Mouse (Mus musculus): ENCODE results near the gene Rc3h2. TPM values are rescaled to one million over a fixed set of nuclear protein-coding genes. Genes with fewer than 3 reads are reported as not detected.

Rc3h2 gene
- total and polyA plus RNA-seq, 2 experiments from 2014 or later, result 6.0 to 24.7 TPM

DNA sequence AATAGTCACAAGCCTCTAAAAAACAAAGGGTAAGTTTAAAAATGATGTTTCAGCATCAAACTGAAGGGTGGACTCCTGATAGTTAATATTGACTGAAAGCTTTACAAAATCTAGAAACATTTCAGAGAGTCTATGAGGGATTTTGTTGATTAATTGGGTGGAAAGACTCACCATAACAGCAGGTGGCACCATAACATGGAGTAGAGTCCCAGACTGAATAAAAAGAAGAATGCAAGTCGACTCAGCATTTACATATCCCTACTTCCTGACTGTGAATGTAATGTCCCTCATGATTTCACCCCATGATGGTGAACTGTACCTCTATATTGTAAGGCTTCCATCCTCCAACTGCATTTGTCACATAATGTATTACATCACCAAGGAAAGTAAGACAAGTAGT lies 27.2 kb downstream of the Rc3h2 start:
- no peak overlapping the region for H3K4me3 ChIP-seq (ENCODE audit: low read depth, low read length)
- peaks cover 36% of the 10 kb centered on the region for H3K36me3 ChIP-seq (replicated peaks; ENCODE audit: control insufficient read depth, insufficient read depth, low read length)
- WGBS, result 30% methylated on average over 1 of the region's 1 CpGs
- DNase-seq (ENCODE audit: low spot score) (no peak), ATAC-seq (ENCODE audit: insufficient read depth, low read depth) (no peak)
- no peak overlapping the region for H3K4me2 ChIP-seq (ENCODE audit: low read depth, low read length)
- H3K4me1 ChIP-seq (ENCODE audit: control insufficient read depth, insufficient read depth), result no peaks in the 10 kb centered on the region
- no peaks in the 10 kb centered on the region for H3K9me3 ChIP-seq (replicated peaks; ENCODE audit: control insufficient read depth, low read length)
- H3K27me3 ChIP-seq (ENCODE audit: control insufficient read depth, insufficient read depth, low read length), result no peaks in the 10 kb centered on the region
- no peak overlapping the region for H3K9ac ChIP-seq (replicated peaks; ENCODE audit: low read depth, low read length)
- TF ChIP-seq EP300 (IDR thresholded peaks at IDR 0.05; ENCODE audit: low read depth) (no peak), CTCF (IDR thresholded peaks at IDR 0.05; ENCODE audit: low read depth) (peak; percentile 31)
- H3K27ac ChIP-seq (ENCODE audit: low read depth), result no peak overlapping the region

DNA sequence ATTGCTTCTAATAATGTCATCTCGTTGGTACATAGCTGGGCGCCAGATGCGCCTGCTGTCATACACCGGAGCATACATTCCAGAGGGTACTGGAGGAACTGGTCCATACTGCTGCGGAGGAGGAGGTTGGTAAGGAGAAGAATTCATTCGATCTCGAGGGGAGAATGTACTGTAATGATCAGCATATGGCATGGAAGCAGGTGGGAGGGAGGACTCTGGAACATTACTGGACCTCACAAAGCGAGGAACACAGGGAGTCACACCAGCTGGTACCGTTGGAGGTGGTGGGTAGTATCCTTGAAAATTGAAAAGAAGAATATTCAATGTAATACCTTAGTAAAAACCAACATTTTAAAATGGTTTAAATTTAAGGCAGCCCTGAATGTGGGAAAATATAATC lies 39.8 kb downstream of the Rc3h2 start:
- TF ChIP-seq EP300 (IDR thresholded peaks at IDR 0.05; ENCODE audit: low read depth), result no peak
- ATAC-seq (ENCODE audit: insufficient read depth, low read depth) (no peak), DNase-seq (ENCODE audit: low spot score) (no peak)
- WGBS, result 93% methylated on average over 9 of the region's 9 CpGs
- Histone ChIP-seq H3K27me3 (ENCODE audit: control insufficient read depth, insufficient read depth, low read length) (no peaks in the 10 kb centered on the region), H3K4me2 (ENCODE audit: low read depth, low read length) (no peak overlapping the region), H3K9ac (replicated peaks; ENCODE audit: low read depth, low read length) (no peak overlapping the region), H3K4me3 (ENCODE audit: low read depth, low read length) (no peak overlapping the region), H3K4me1 (ENCODE audit: control insufficient read depth, insufficient read depth) (no peaks in the 10 kb centered on the region), H3K36me3 (replicated peaks; ENCODE audit: control insufficient read depth, insufficient read depth, low read length) (peaks cover 52% of the 10 kb centered on the region), H3K9me3 (replicated peaks; ENCODE audit: control insufficient read depth, low read length) (no peaks in the 10 kb centered on the region), H3K27ac (ENCODE audit: low read depth) (no peak overlapping the region)

DNA sequence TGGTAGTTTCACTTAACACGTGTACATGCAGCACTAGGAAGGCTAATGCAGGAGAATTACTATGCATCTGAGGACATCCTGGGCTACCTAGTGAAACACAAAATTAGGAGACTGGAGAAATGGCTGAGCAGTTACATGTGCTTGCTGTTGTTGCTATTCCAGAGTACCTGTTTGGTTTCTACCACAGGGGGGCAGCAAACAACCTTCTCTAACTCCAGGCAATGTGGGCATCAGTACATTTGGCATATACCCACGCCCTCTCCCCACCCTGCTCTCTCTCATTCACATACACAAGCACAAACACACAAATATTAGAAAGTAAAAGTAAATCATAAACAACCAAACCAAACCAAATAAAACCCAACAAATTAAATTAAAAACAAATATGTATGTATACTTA lies 42.5 kb downstream of the Rc3h2 start:
- WGBS, result 57% methylated on average over 2 of the region's 2 CpGs
- Histone ChIP-seq H3K36me3 (replicated peaks; ENCODE audit: control insufficient read depth, insufficient read depth, low read length) (peaks cover 66% of the 10 kb centered on the region), H3K4me1 (ENCODE audit: control insufficient read depth, insufficient read depth) (no peaks in the 10 kb centered on the region), H3K27ac (ENCODE audit: low read depth) (no peak overlapping the region), H3K4me2 (ENCODE audit: low read depth, low read length) (no peak overlapping the region), H3K9me3 (replicated peaks; ENCODE audit: control insufficient read depth, low read length) (no peaks in the 10 kb centered on the region), H3K9ac (replicated peaks; ENCODE audit: low read depth, low read length) (no peak overlapping the region), H3K4me3 (ENCODE audit: low read depth, low read length) (no peak overlapping the region), H3K27me3 (ENCODE audit: control insufficient read depth, insufficient read depth, low read length) (no peaks in the 10 kb centered on the region)
- ATAC-seq (ENCODE audit: insufficient read depth, low read depth) (no peak), DNase-seq (ENCODE audit: low spot score) (peak; percentile 73)
- TF ChIP-seq EP300 (IDR thresholded peaks at IDR 0.05; ENCODE audit: low read depth), result no peak
- peak; percentile 69 for TF ChIP-seq CTCF (IDR thresholded peaks at IDR 0.05; ENCODE audit: low read depth)

DNA sequence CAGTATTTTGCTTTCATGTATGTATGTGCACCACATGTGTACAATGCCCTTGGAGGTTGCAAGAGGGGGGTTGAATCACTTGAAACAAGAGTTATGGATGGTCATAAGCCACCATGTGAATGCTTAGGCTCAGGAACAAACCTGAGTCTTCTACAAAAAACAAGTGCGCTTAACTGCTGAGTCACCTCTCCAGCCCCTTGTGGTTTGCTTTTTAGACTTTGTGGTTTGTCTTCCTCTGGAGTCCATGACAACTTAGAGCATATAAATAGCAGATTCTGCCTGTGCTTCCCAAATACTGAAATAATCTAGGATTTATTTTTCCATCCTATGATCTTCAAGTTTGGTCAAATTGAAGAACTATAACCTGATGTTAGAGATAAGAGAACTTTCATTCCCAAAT lies 46.7 kb downstream of the Rc3h2 start:
- H3K36me3 ChIP-seq (replicated peaks; ENCODE audit: control insufficient read depth, insufficient read depth, low read length), result peaks cover 59% of the 10 kb centered on the region
- DNase-seq (ENCODE audit: low spot score) (no peak), ATAC-seq (ENCODE audit: insufficient read depth, low read depth) (no peak)
- H3K9me3 ChIP-seq (replicated peaks; ENCODE audit: control insufficient read depth, low read length), result no peaks in the 10 kb centered on the region
- 91% methylated on average over 1 of the region's 1 CpGs for WGBS
- no peak for TF ChIP-seq EP300 (IDR thresholded peaks at IDR 0.05; ENCODE audit: low read depth)
- TF ChIP-seq CTCF (IDR thresholded peaks at IDR 0.05; ENCODE audit: low read depth), result no peak
- H3K4me2 ChIP-seq (ENCODE audit: low read depth, low read length), result no peak overlapping the region
- H3K9ac ChIP-seq (replicated peaks; ENCODE audit: low read depth, low read length), result no peak overlapping the region
- no peak overlapping the region for H3K4me3 ChIP-seq (ENCODE audit: low read depth, low read length)
- H3K27me3 ChIP-seq (ENCODE audit: control insufficient read depth, insufficient read depth, low read length), result no peaks in the 10 kb centered on the region
- no peak overlapping the region for H3K27ac ChIP-seq (ENCODE audit: low read depth)
- no peaks in the 10 kb centered on the region for H3K4me1 ChIP-seq (ENCODE audit: control insufficient read depth, insufficient read depth)

DNA sequence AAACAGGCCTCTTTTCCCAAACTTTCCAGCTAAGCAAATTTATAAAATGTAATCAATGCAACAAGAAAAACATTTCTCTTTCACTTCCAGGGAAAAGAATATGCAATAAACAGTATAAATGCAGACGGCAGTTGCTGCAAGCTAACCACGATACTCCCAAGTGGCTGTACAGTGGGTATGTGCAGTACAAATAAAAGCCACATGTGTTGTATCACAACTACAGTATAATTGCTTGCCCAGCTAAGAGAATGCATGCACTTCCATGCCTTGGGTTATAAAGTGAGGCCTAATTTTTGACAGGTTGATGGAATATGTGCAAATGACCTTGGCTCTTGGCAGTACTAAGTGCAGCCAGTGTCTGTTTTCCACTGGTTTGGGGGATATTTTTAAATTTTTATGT lies 52.1 kb downstream of the Rc3h2 start:
- no peaks in the 10 kb centered on the region for H3K4me1 ChIP-seq (ENCODE audit: control insufficient read depth, insufficient read depth)
- no peak for DNase-seq (ENCODE audit: low spot score)
- H3K9me3 ChIP-seq (replicated peaks; ENCODE audit: control insufficient read depth, low read length), result no peaks in the 10 kb centered on the region
- no peak overlapping the region for H3K4me3 ChIP-seq (ENCODE audit: low read depth, low read length)
- peaks cover 19% of the 10 kb centered on the region for H3K36me3 ChIP-seq (replicated peaks; ENCODE audit: control insufficient read depth, insufficient read depth, low read length)
- no peak for TF ChIP-seq CTCF (IDR thresholded peaks at IDR 0.05; ENCODE audit: low read depth)
- TF ChIP-seq EP300 (IDR thresholded peaks at IDR 0.05; ENCODE audit: low read depth), result no peak
- no peak overlapping the region for H3K27ac ChIP-seq (ENCODE audit: low read depth)
- 93% methylated on average over 2 of the region's 2 CpGs for WGBS
- H3K27me3 ChIP-seq (ENCODE audit: control insufficient read depth, insufficient read depth, low read length), result no peaks in the 10 kb centered on the region
- no peak overlapping the region for H3K4me2 ChIP-seq (ENCODE audit: low read depth, low read length)
- no peak overlapping the region for H3K9ac ChIP-seq (replicated peaks; ENCODE audit: low read depth, low read length)
- no peak for ATAC-seq (ENCODE audit: insufficient read depth, low read depth)

DNA sequence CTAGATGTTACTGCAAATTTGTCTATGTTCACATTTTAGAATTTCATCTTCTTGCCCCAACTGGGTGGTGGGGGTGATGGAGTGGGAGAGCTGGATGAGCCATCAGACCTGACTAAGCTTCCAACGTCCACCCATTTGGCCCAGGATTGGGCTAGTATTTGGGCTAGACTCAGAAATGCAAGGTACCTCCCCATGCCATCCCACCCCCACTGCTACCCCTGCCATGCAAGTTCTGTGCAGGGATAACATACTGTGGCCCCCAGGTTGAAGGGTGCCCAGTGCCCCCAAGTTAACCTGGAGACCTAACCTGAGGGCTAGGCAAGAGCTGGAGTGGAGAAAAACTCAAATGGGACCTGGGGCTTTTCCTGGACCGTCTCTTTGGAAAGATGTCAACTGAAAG lies 62.8 kb downstream of the Rc3h2 start:
- H3K27me3 ChIP-seq (ENCODE audit: control insufficient read depth, insufficient read depth, low read length), result no peaks in the 10 kb centered on the region

More for the DNA sequence above, 62.8 kb downstream of the Rc3h2 start:
- Histone ChIP-seq H3K9me3 (replicated peaks; ENCODE audit: control insufficient read depth, low read length) (no peaks in the 10 kb centered on the region), H3K4me3 (ENCODE audit: low read depth, low read length) (no peak overlapping the region), H3K4me2 (ENCODE audit: low read depth, low read length) (peak overlapping the region; percentile 75; the same call in 1 of the 2 replicates), H3K9ac (replicated peaks; ENCODE audit: low read depth, low read length) (no peak overlapping the region), H3K36me3 (replicated peaks; ENCODE audit: control insufficient read depth, insufficient read depth, low read length) (peaks cover 14% of the 10 kb centered on the region), H3K27ac (ENCODE audit: low read depth) (no peak overlapping the region), H3K4me1 (ENCODE audit: control insufficient read depth, insufficient read depth) (peaks cover 12% of the 10 kb centered on the region; the same call in 1 of the 2 replicates)
- WGBS, result 87% methylated on average over 2 of the region's 2 CpGs
- DNase-seq (ENCODE audit: low spot score) (no peak), ATAC-seq (ENCODE audit: insufficient read depth, low read depth) (no peak)
- no peak for TF ChIP-seq CTCF (IDR thresholded peaks at IDR 0.05; ENCODE audit: low read depth)
- TF ChIP-seq EP300 (IDR thresholded peaks at IDR 0.05; ENCODE audit: low read depth), result no peak

All from heart, postnatal 0 days (tissue).